ENCODE assay signal across 10 mouse cellular contexts in the genomic region with DNA sequence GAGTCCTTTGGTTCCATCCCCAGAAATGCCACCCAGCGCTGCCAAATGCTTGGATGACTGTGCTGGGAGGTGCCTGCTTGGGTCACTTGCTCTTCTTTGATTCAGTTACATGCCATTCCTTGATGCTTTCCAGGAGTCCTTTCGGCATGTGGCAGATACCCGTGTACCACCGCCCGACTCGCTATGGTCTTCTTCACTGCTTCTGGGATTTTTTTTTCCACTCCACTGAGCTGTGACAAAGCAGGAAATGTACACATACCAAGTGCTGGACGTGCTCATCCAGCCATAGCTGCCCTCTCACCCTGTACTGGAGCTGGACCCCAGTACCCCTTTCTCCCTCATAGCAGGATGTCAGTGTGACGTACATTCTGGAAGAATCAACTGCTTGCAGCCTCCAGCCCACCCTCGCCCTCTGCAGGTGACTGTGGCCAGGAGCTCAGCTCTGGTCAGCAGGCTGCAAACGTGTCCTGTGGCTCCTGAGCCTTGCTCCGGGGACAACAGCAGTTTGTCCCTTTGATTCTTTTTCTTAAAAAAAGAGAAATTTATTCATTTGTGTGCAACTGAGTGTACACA. TPM values are rescaled to one million over a fixed set of nuclear protein-coding genes. Genes with fewer than 3 reads are reported as not detected.
DNase-seq lines count a peak whose midpoint lies in the region; TF ChIP-seq lines count a peak whose summit lies in the region.
"Had no signal": no experiment of that assay in that cellular context is flagged by ENCODE, and none has a peak within 500 bp of the region (broad histone marks: within the 10 kb centered on the region; RNA-seq: fewer than 3 reads in every experiment).

No protein-coding gene starts in this region.

- intact Hi-C loops in left cerebral cortex, postnatal 4 days (cut with DNase I), result no loop called here

- no peak overlapping the region for H3K27ac ChIP-seq in bone marrow, adult 2 months (ENCODE audit: control insufficient read depth, insufficient read depth, low read depth, low read length, poor library complexity)

- TF ChIP-seq POLR2A in bone marrow, adult 2 months (IDR thresholded peaks at IDR 0.05; ENCODE audit: borderline replicate concordance, control insufficient read depth, low read depth, low read length), result no peak

- peak; percentile 35 for DNase-seq in adrenal gland, postnatal 25 days
- no peak for DNase-seq in adrenal gland, adult 8-10 months
- DNase-seq in left cerebral cortex, postnatal 4 days, result peak; percentile 43
- DNase-seq in left cerebral cortex, adult 18-20 months (ENCODE audit: low spot score in 2 of 2), result no peak
- DNase-seq in kidney, postnatal 10 days, result peak; percentile 74
- no peak for DNase-seq in urinary bladder, adult 2 months (ENCODE audit: low spot score)
- DNase-seq in urinary bladder, postnatal 36 days (ENCODE audit: low spot score in 2 of 2), result no peak
- DNase-seq: B cell, adult 2 months had no signal

- H3K4me3 ChIP-seq in bone marrow, adult 2 months (replicated peaks; ENCODE audit: control insufficient read depth, low read depth, low read length), result no peak overlapping the region

- WGBS in bone marrow, adult 2 months, result 71% methylated on average over 11 of the region's 11 CpGs

- peaks cover 3% of the 10 kb centered on the region; the same call in 1 of the 2 replicates for H3K4me1 ChIP-seq in bone marrow, adult 2 months (ENCODE audit: control insufficient read depth, insufficient read depth, low read length)

- peak; percentile 58 for TF ChIP-seq CTCF in bone marrow, adult 2 months (IDR thresholded peaks at IDR 0.05; ENCODE audit: control insufficient read depth, insufficient read depth, low read length)

RNA-seq across cellular contexts. Expression of gene Syt8, which starts 8.9 kb away (rescaled TPM):
- not detected in 2 replicates for total RNA-seq in adrenal gland, postnatal 25 days (2021)
- 1 to 10 TPM in 1 of 4 experiments, not detected in 3; 1.2 TPM for total RNA-seq in adrenal gland, adult 8-10 months (2022)
- not detected for total RNA-seq in left cerebral cortex, postnatal 4 days (2021)
- not detected for total RNA-seq in left cerebral cortex, adult 18-20 months (2021)
- 2.5 TPM in 1 of 2 replicates, not detected in the other for polyA plus RNA-seq in bone marrow, adult 2 months (2011; ENCODE audit: insufficient read depth, insufficient read length, low replicate concordance, missing spikeins)
- 316 and 420 TPM in 2 replicates for polyA plus RNA-seq in urinary bladder, adult 2 months (2012; rRNA removed)
- total RNA-seq: megakaryocyte-erythroid progenitor cell, adult 5-6 weeks had no signal

RNA-seq across cellular contexts. Expression of gene Tnni2, which starts 15.9 kb away (rescaled TPM):
- not detected in 2 replicates for total RNA-seq in adrenal gland, postnatal 25 days (2021)
- 1 to 10 TPM in 1 of 4 experiments, under 1 TPM in 3; 0.43 to 1.1 (median 0.85) TPM for total RNA-seq in adrenal gland, adult 8-10 months (2022)
- total RNA-seq in left cerebral cortex, postnatal 4 days (2021), result not detected
- total RNA-seq in left cerebral cortex, adult 18-20 months (2021), result under 1 TPM in 1 of 2 experiments, not detected in 1; 0.44 TPM
- polyA plus RNA-seq in bone marrow, adult 2 months (2011; ENCODE audit: insufficient read depth, insufficient read length, low replicate concordance, missing spikeins), result 19.2 and 51.8 TPM in 2 replicates
- polyA plus RNA-seq in urinary bladder, adult 2 months (2012; rRNA removed), result 39.4 and 48.2 TPM in 2 replicates

RNA-seq across cellular contexts. Expression of gene Lsp1, which starts 34.9 kb away (rescaled TPM):
- total RNA-seq in adrenal gland, postnatal 25 days (2021), result 12.6 and 14.4 TPM in 2 replicates
- 10 to 100 TPM; 18.1 to 31.9 (median 21.4) TPM for total RNA-seq in adrenal gland, adult 8-10 months (2022)
- total RNA-seq in left cerebral cortex, postnatal 4 days (2021), result 1 to 10 TPM; 5.5 to 5.7 TPM
- total RNA-seq in left cerebral cortex, adult 18-20 months (2021), result 1 to 10 TPM; 4.2 to 5.7 TPM
- polyA plus RNA-seq in bone marrow, adult 2 months (2011; ENCODE audit: insufficient read depth, insufficient read length, low replicate concordance, missing spikeins), result 135 and 280 TPM in 2 replicates
- polyA plus RNA-seq in urinary bladder, adult 2 months (2012; rRNA removed), result 379 and 420 TPM in 2 replicates

RNA-seq across cellular contexts. Expression of gene Ctsd, which starts 37.9 kb away (rescaled TPM):
- 1,030 and 1,043 TPM in 2 replicates for total RNA-seq in adrenal gland, postnatal 25 days (2021)
- 1,000 to 10,000 TPM in 2 of 4 experiments, 100 to 1,000 TPM in 2; 808 to 1,559 (median 1,212) TPM for total RNA-seq in adrenal gland, adult 8-10 months (2022)
- total RNA-seq in left cerebral cortex, postnatal 4 days (2021), result 100 to 1,000 TPM; 133 to 157 TPM
- 100 to 1,000 TPM; 307 to 342 TPM for total RNA-seq in left cerebral cortex, adult 18-20 months (2021)
- 137 and 308 TPM in 2 replicates for polyA plus RNA-seq in bone marrow, adult 2 months (2011; ENCODE audit: insufficient read depth, insufficient read length, low replicate concordance, missing spikeins)
- polyA plus RNA-seq in urinary bladder, adult 2 months (2012; rRNA removed), result 836 and 938 TPM in 2 replicates

RNA-seq across cellular contexts. Expression of gene Gm49369, which starts 43.3 kb away (rescaled TPM):
- 0.55 TPM in 1 of 2 replicates, not detected in the other for total RNA-seq in adrenal gland, postnatal 25 days (2021)
- total RNA-seq in adrenal gland, adult 8-10 months (2022), result 10 to 100 TPM in 3 of 4 experiments, 1 to 10 TPM in 1; 9.0 to 16.1 (median 11.0) TPM
- total RNA-seq in left cerebral cortex, postnatal 4 days (2021), result 1 to 10 TPM in 1 of 2 experiments, not detected in 1; 5.0 TPM
- total RNA-seq in left cerebral cortex, adult 18-20 months (2021), result 1 to 10 TPM in 1 of 2 experiments, not detected in 1; 6.0 TPM
- polyA plus RNA-seq in bone marrow, adult 2 months (2011; ENCODE audit: insufficient read depth, insufficient read length, low replicate concordance, missing spikeins), result not detected in 2 replicates
- 2.0 and 2.2 TPM in 2 replicates for polyA plus RNA-seq in urinary bladder, adult 2 months (2012; rRNA removed)
- total RNA-seq: megakaryocyte-erythroid progenitor cell, adult 5-6 weeks had no signal

Comparison
In these comparisons a context has a peak if more than half of its experiments do, and no peak if none do; other contexts are left out.
1. DNase-seq: peak in adrenal gland, postnatal 25 days (single experiment), left cerebral cortex, postnatal 4 days (single experiment) and kidney, postnatal 10 days (single experiment); none in adrenal gland, adult 8-10 months (single experiment), left cerebral cortex, adult 18-20 months (0 of 2), urinary bladder, adult 2 months (single experiment) and urinary bladder, postnatal 36 days (0 of 2).